Mouse (Mus musculus): ENCODE data around the gene Snx4. TPM values are rescaled to one million over a fixed set of nuclear protein-coding genes. Genes with fewer than 3 reads are reported as not detected.
"Not testable (repeated sequence)": the region's sequence is repeated elsewhere in the genome, so short reads cannot be mapped to it uniquely, and the experiment has no call there.

Gene Snx4
- polyA plus RNA-seq (2015; fragmentation: Nextera tagmentation; extraction: Ambion mirVana) = 82.7 and 94.7 TPM in 2 replicates

DNA sequence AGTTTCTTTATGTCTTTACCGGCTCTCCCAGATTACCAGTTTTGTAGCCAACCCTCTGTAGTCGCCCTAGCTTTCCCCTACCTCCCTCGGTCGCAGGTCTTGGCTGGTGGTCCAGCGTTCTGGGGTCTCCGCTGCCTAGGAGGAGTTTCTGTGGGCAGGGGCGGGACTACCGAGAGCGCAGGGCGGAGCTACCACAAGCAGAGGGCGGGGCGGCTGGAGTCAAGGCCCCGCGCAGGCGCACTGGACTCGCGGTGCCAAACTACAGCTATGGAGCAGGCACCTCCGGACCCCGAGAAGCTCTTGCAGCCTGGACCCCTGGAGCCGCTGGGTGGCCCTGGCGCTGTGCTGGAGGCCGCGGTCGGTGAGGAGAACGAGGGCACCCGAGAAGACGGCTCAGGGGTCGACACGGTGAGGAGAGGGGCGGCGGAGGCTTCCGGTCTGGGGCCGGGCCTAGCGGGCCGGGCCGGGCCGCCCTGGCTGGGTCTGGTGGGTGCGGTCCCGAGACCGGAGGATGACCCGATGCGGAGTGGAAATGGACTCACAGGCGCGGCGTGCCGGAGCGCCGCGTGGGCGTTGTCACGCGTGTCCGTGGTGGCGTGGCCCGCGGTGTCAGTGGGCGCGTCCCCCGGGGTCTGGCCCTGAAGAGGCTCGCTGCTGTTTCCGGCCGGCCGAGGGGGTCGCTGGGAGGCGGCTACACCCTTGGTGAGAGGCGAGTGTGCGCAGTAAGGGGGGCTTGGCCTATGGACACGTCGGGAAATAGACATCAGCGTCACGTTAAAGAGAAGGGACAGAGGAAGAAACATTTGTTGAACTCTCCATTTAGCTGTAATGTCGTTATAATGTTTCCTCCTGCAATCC, at the start of gene Snx4:
Gene Snx4 (plus strand): TSS at position 249 of the 858 bp plus-strand sequence.
- peak; percentile 87 for ATAC-seq (ENCODE audit: insufficient number of reproducible peaks, insufficient read depth, low FRiP score, low TSS enrichment, low read depth)
- Histone ChIP-seq H3K27me3 (no peaks in the 10 kb centered on the region), H3K4me2 (peak within 1 kb of the TSS; percentile 79), H3K9me3 (no peaks in the 10 kb centered on the region), H3K9ac (peak within 1 kb of the TSS; percentile 95), H3K4me3 (peak within 1 kb of the TSS; percentile 95), H3K27ac (peak within 1 kb of the TSS; percentile 72), H3K4me1 (peaks cover 16% of the 10 kb centered on the region), H3K36me3 (peaks cover 5% of the 10 kb centered on the region; the same call in 1 of the 2 replicates)
- WGBS = under 1% methylated on average over 72 of the region's 72 CpGs

DNA sequence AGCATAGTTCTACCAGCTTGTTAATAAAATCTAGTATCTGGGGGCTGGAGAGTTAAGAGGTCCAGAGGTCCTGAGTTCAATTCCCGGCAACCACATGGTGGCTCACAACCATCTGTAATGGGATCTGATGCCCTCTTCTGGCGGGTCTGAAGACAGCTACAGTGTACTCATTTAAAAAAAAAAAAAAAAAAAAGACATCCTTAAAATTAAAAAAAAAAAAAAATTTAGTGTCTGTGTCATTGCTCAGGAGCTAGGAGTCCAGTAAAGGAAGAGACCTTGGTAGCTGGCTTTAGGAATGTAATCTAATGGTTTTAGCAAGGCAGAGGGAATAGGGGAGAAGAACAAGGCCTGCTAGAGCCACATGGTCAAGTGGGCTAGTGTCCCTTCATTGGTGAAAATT, 40.4 kb upstream of the Snx4 start:
- H3K27me3 ChIP-seq = no peaks in the 10 kb centered on the region
- WGBS = 76% methylated on average over 2 of the region's 2 CpGs
- no peak for ATAC-seq (ENCODE audit: insufficient number of reproducible peaks, insufficient read depth, low FRiP score, low TSS enrichment, low read depth)
- H3K36me3 ChIP-seq = peaks cover 73% of the 10 kb centered on the region
- H3K27ac ChIP-seq = no peak overlapping the region
- no peaks in the 10 kb centered on the region for H3K9me3 ChIP-seq
- H3K4me1 ChIP-seq = no peaks in the 10 kb centered on the region
- H3K9ac ChIP-seq = no peak overlapping the region
- H3K4me3 ChIP-seq = no peak overlapping the region
- H3K4me2 ChIP-seq = no peak overlapping the region

DNA sequence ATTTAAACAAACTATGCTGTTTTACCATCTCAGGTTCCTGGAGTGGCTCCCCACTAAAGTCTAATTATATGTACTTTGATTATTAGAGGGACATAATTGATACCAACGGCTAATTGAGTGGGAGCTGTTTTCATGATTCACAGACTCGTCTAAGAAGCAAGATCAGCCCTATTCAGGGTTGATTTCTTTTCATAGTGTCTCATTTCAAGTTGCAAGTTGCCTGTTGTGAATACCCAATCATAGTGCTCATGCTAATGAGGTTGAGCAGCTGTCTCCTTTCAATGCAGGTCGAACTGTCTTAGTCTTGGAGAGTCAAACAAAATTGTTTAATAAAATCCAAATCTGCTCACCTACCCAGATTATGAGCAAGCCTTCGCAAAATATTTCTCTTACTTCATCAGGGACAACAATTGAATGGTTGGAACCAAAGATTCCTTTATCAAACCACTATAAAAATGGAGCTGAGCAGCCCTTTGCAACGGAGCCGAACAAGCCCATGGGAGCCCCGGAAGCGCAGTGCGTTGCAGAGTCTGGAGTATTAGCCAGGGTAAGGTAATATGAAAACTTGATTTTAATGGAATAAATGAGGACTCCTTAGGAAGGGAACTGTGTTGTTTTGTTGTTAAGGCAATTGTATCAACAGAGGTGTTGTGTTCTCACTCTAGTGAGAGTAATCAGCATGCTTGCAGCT, 34.8 kb upstream of the Snx4 start:
- WGBS = 78% methylated on average over 9 of the region's 9 CpGs
- H3K36me3 ChIP-seq = peaks cover 59% of the 10 kb centered on the region
- H3K9ac ChIP-seq = no peak overlapping the region
- H3K4me2 ChIP-seq = no peak overlapping the region
- no peak overlapping the region for H3K4me3 ChIP-seq
- no peaks in the 10 kb centered on the region for H3K9me3 ChIP-seq
- no peak for ATAC-seq (ENCODE audit: insufficient number of reproducible peaks, insufficient read depth, low FRiP score, low TSS enrichment, low read depth)
- no peaks in the 10 kb centered on the region for H3K4me1 ChIP-seq
- no peak overlapping the region for H3K27ac ChIP-seq
- no peaks in the 10 kb centered on the region for H3K27me3 ChIP-seq

DNA sequence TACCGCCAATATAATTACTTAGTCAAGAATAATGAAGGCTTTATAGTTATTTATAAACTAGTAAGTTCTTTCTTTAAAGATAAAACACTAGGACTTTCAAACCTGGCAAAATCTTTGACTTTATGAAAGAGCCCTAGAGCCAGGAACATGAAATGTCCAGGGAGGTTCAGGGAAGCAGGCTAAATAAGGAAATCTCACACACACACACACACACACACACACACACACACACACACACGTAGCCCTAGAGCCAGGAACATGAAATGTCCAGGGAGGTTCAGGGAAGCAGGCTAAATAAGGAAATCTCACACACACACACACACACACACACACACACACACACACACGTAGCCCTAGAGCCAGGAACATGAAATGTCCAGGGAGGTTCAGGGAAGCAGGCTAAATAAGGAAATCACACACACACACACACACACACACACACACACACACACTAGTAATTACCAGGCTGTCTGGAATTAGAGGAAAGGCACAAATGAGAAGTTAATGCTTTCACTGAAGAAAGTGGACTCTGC, 33.6 kb upstream of the Snx4 start:
- H3K9ac ChIP-seq; ATAC-seq (ENCODE audit: insufficient number of reproducible peaks, insufficient read depth, low FRiP score, low TSS enrichment, low read depth); H3K4me2 ChIP-seq; H3K4me3 ChIP-seq; H3K4me1 ChIP-seq; H3K9me3 ChIP-seq; H3K27ac ChIP-seq; H3K27me3 ChIP-seq: not testable (repeated sequence)
- 72% methylated on average over 3 of the region's 3 CpGs for whole genome bisulfite sequencing
- peaks cover 51% of the 10 kb centered on the region for H3K36me3 ChIP-seq

DNA sequence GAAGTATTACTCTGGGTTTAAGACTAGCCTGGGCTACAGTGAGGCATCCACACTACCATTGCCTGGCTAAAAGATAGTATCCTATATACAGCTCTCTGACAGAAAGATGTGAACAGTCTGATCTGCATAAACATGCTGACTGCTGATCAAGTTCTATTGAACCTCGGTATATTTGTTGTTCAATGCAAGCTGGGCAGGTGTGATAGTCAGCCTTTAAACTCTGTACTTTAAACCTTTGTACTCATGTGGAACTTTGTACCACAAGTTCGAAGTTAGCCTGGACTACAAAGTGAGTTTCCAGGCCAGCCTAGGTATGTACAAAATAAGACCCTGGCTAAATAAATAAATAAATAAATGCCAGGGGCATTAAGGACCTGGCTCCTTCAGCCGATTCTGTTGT, 28.8 kb upstream of the Snx4 start:
- peaks cover 48% of the 10 kb centered on the region for H3K36me3 ChIP-seq
- no peak overlapping the region for H3K9ac ChIP-seq
- no peaks in the 10 kb centered on the region for H3K9me3 ChIP-seq
- H3K27ac ChIP-seq = no peak overlapping the region
- no peaks in the 10 kb centered on the region for H3K4me1 ChIP-seq
- no peak overlapping the region for H3K4me3 ChIP-seq
- no peak overlapping the region for H3K4me2 ChIP-seq
- no peaks in the 10 kb centered on the region for H3K27me3 ChIP-seq
- no peak for ATAC-seq (ENCODE audit: insufficient number of reproducible peaks, insufficient read depth, low FRiP score, low TSS enrichment, low read depth)
- 85% methylated on average over 3 of the region's 3 CpGs for WGBS

DNA sequence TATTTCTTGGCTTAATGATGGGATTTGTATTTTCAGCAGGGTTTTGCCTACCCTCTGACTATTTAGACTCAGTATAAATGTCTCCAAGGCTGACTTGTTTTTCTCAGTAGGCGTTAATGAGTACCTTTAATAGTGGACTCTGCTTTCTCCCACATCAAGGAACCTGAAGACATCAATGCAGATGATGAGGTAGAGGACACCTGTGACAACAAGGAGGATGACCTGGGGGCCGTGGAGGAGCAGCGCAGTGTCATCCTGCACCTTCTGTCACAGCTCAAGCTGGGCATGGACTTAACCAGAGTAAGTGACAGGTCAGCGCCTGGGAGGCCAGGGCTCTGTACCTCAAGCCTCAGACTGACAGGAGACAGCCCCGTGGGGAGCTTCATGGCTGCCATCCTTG, 26.9 kb upstream of the Snx4 start:
- H3K4me3 ChIP-seq = no peak overlapping the region
- no peaks in the 10 kb centered on the region for H3K9me3 ChIP-seq
- no peak overlapping the region for H3K27ac ChIP-seq
- H3K36me3 ChIP-seq = peaks cover 58% of the 10 kb centered on the region
- H3K4me2 ChIP-seq = no peak overlapping the region
- no peak for ATAC-seq (ENCODE audit: insufficient number of reproducible peaks, insufficient read depth, low FRiP score, low TSS enrichment, low read depth)
- no peaks in the 10 kb centered on the region for H3K27me3 ChIP-seq
- H3K4me1 ChIP-seq = no peaks in the 10 kb centered on the region
- H3K9ac ChIP-seq = no peak overlapping the region
- 85% methylated on average over 5 of the region's 5 CpGs for WGBS

DNA sequence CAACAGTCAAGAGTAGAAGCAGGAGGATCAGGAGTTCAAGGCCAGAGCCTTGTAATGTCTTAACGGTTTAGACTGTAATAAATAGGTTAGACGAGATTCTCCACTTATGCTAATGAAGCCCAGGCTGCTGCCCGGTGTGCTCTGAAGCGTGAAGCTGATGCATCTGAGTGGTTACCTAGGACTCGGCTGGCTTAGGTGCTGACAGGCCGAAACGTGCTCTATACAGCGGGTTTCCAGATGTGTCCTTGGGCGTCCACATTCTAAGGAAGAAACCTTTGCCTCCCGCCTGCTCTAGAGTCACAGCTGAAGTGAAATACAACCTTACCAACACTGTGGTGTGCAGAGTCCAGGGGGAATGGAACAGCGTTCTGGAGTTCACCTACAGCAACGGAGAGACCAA, 17.1 kb upstream of the Snx4 start:
- Histone ChIP-seq H3K9me3 (no peaks in the 10 kb centered on the region), H3K4me1 (peaks cover 8% of the 10 kb centered on the region; the same call in 1 of the 2 replicates), H3K9ac (no peak overlapping the region), H3K4me3 (no peak overlapping the region), H3K27ac (no peak overlapping the region), H3K36me3 (peaks cover 71% of the 10 kb centered on the region), H3K4me2 (no peak overlapping the region), H3K27me3 (no peaks in the 10 kb centered on the region)
- WGBS = 80% methylated on average over 12 of the region's 12 CpGs
- no peak for ATAC-seq (ENCODE audit: insufficient number of reproducible peaks, insufficient read depth, low FRiP score, low TSS enrichment, low read depth)

DNA sequence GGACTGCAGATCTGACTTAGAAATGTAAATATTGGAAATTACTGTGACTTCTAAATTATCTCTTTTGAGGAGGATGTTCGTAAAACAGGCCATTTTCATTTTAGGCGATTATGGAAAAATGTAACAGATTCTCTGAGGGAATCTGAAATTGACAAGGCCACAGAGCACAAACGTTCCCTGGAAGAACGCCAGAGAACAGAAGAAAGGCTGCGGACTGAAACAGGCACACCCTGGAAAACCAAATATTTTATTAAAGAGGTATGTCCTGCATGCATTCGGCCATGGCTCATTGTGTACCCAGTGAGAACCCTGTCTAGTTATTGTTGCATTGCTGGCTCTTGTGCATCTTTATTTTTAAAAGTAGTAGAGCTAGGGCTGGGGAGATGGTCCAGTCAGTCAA, 15.1 kb upstream of the Snx4 start:
- WGBS = 49% methylated on average over 6 of the region's 6 CpGs
- Histone ChIP-seq H3K4me3 (no peak overlapping the region), H3K27ac (peak overlapping the region; percentile 62), H3K27me3 (no peaks in the 10 kb centered on the region), H3K9ac (no peak overlapping the region), H3K4me1 (peaks cover 8% of the 10 kb centered on the region; the same call in 1 of the 2 replicates), H3K36me3 (peaks cover 73% of the 10 kb centered on the region), H3K4me2 (no peak overlapping the region), H3K9me3 (no peaks in the 10 kb centered on the region)
- ATAC-seq (ENCODE audit: insufficient number of reproducible peaks, insufficient read depth, low FRiP score, low TSS enrichment, low read depth) = no peak

DNA sequence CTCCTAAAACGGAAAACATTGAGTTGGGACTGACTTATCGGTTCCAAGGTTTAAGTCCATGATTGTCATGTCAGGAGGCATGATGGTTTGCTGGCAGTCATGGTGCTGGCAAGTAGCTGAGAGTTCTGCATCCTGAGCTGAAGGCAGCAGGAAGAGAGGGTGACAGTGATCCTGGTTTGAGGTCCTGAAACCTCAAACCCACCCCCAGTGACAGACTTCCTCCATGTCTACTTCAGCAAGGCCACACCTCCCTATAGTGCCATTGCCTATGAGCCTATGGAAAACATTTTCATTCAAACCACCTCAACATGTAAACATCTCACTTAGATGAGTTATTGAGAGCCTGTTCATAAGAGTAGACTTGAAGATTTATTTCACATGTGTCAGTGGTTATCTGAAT, 11.9 kb upstream of the Snx4 start:
- H3K4me1 ChIP-seq = peaks cover 8% of the 10 kb centered on the region; the same call in 1 of the 2 replicates
- ATAC-seq (ENCODE audit: insufficient number of reproducible peaks, insufficient read depth, low FRiP score, low TSS enrichment, low read depth) = no peak

DNA sequence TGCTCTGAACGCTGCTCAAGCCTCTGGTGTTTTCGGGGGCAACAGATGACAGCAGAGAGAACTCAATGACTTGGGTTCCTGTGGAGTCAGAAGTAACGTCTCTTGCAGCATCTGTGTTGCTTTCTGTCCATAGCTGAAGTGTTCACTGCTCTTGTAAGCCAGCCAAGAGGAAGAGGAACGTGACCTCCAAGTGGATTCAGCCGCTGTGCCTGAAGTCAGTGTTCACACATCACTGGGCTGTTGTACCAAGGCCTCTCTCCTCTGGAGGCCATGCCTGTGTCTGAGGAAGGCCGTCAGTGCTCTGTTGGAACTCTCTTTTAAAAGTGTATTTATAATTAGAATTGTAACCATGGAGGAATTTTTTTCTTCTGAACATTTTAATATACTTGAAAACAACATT, 9.2 kb upstream of the Snx4 start:
- peaks cover 67% of the 10 kb centered on the region for H3K36me3 ChIP-seq
- no peak overlapping the region for H3K4me2 ChIP-seq
- no peak overlapping the region for H3K4me3 ChIP-seq
- no peak overlapping the region for H3K9ac ChIP-seq
- no peak for ATAC-seq (ENCODE audit: insufficient number of reproducible peaks, insufficient read depth, low FRiP score, low TSS enrichment, low read depth)
- H3K27me3 ChIP-seq = no peaks in the 10 kb centered on the region
- H3K9me3 ChIP-seq = no peaks in the 10 kb centered on the region
- H3K27ac ChIP-seq = no peak overlapping the region
- 82% methylated on average over 6 of the region's 6 CpGs for WGBS
- no peaks in the 10 kb centered on the region for H3K4me1 ChIP-seq

More for the DNA sequence above, 11.9 kb upstream of the Snx4 start:
- WGBS = 92% methylated on average over 2 of the region's 2 CpGs
- peaks cover 83% of the 10 kb centered on the region for H3K36me3 ChIP-seq
- no peak overlapping the region for H3K4me3 ChIP-seq
- no peak overlapping the region for H3K27ac ChIP-seq
- no peaks in the 10 kb centered on the region for H3K9me3 ChIP-seq
- no peak overlapping the region for H3K9ac ChIP-seq
- H3K27me3 ChIP-seq = no peaks in the 10 kb centered on the region
- H3K4me2 ChIP-seq = no peak overlapping the region

DNA sequence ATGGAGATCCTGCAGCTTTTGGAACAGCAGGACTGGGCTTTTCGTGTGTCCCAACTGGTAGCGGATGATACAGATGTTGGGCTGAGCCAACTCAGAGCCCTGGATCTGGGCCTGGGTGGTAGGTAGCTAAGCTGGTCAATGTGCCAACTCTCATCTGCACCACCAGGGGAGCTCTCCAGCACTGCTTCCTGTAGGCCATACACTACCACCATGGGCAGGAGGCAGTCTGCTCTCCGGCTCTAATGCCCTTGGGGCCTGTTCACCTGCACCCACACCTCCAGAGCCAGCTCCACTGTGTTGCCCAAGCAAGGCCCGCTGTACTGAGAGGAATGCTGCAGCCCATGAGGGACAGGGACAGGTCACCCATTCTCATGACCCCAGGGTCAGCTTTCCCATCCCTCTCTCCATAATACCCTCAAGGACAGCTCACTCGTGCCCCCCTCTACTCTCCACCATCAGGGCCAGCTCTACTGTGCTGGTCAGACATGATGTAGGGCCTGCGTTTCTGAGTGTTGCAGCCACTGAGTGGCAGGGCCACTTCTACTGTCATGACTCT, 7.0 kb upstream of the Snx4 start:
- H3K9ac ChIP-seq = no peak overlapping the region
- no peaks in the 10 kb centered on the region for H3K27me3 ChIP-seq
- H3K27ac ChIP-seq = no peak overlapping the region
- H3K36me3 ChIP-seq = peaks cover 57% of the 10 kb centered on the region
- H3K4me2 ChIP-seq = no peak overlapping the region
- WGBS = 87% methylated on average over 6 of the region's 6 CpGs
- ATAC-seq (ENCODE audit: insufficient number of reproducible peaks, insufficient read depth, low FRiP score, low TSS enrichment, low read depth) = peak; percentile 15; the same call in 1 of the 2 replicates
- H3K4me1 ChIP-seq = no peaks in the 10 kb centered on the region
- H3K4me3 ChIP-seq = no peak overlapping the region
- no peaks in the 10 kb centered on the region for H3K9me3 ChIP-seq
